Mouse (Mus musculus): ENCODE data around the gene Stfa2l1. TPM values are rescaled to one million over a fixed set of nuclear protein-coding genes. Genes with fewer than 3 reads are reported as not detected.
"Not testable (repeated sequence)": the region's sequence is repeated elsewhere in the genome, so short reads cannot be mapped to it uniquely, and the experiment has no call there.

Gene Stfa2l1
- not detected in 2 replicates for polyA plus RNA-seq (2012; ENCODE audit: insufficient read depth, insufficient read length, low replicate concordance, missing spikeins)

DNA sequence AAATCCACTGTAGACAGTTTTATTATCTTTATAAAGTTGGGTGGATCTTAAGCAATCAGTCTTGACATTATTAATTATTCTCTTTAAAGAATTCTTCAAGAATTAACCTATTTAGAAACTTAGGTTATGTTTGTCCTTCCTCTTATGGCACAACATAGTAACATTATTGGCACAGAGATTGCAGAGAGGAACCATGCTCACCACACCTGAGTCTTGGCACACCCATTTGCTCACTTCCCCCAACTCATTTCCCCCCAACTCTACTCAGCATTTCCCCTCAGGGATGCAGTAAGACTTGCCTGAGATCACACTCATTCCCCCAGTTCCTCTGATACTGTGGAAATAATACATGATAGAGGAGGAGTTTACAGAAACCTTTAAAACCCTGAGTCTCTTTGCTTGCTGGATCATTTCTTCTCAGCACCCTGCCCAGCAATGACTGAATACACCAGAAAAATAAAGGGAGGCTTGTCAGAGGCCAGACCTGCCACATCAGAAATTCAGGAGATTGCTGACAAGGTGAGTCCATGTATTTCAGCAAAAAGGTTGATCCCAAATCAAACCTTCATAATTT, at the start of gene Stfa2l1:
Gene Stfa2l1 (plus strand): TSS at position 410 of the 574 bp plus-strand sequence.
- Histone ChIP-seq H3K27ac (ENCODE audit: insufficient read depth, low read depth, low read length) (no peak within 1 kb of the TSS), H3K4me1 (ENCODE audit: control insufficient read depth, insufficient read depth, low read length) (no peaks in the 10 kb centered on the region), H3K4me3 (ENCODE audit: insufficient read depth, low read depth, low read length) (no peak within 1 kb of the TSS)
- no peak for TF ChIP-seq POLR2A (IDR thresholded peaks at IDR 0.05; ENCODE audit: insufficient read depth, low read depth, low read length)
- no peak for TF ChIP-seq CTCF (IDR thresholded peaks at IDR 0.05; ENCODE audit: insufficient read depth, low read depth, low read length)

GRCm38 (mm10) chr16:36111486-36111885, 45.1 kb upstream of the Stfa2l1 start:
- not testable (repeated sequence) for H3K4me3 ChIP-seq (ENCODE audit: insufficient read depth, low read depth, low read length); H3K27ac ChIP-seq (ENCODE audit: insufficient read depth, low read depth, low read length); H3K4me1 ChIP-seq (ENCODE audit: control insufficient read depth, insufficient read depth, low read length)

DNA sequence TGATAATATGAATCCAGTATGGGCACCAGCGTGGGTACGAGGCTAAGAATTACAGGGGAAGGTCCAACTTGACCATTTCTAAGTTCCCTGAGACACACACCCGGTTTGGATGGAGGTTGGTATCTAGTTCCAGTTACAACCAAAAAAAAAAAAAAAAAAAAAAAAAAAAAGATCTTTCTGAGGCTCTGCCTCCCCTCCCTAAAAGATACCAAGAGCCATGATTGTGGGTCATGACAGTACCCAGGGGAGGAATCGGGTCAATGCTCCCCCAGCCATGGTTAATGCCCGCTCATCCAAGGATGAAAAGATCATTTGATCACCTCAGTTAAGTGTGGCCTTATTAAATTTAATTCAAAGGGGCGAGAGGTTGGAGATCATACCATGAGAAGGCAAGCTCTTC, 40.9 kb upstream of the Stfa2l1 start:
- H3K4me1 ChIP-seq (ENCODE audit: control insufficient read depth, insufficient read depth, low read length); H3K4me3 ChIP-seq (ENCODE audit: insufficient read depth, low read depth, low read length); H3K27ac ChIP-seq (ENCODE audit: insufficient read depth, low read depth, low read length): not testable (repeated sequence)
- WGBS: 97% methylated on average over 6 of the region's 6 CpGs

DNA sequence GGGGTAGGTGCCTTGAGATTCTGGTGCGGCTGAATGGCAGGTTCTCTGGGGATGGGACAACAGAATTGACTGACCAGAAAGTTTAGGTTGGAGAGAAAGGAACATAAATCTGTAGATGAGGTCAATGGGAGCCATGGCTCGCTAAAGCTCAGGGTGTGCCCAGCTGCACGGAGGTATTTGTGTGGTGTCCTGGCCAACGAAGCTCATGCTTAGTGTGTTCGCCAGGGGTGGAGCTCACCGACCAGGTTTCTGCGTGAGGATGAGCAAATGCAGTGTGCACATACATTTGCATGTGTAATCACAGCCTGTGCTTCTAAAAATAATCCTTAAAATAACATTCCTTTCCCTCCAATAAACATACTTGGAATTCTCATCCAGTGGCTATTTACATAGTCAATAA, 28.5 kb upstream of the Stfa2l1 start:
- Histone ChIP-seq H3K4me1 (ENCODE audit: control insufficient read depth, insufficient read depth, low read length) (no peaks in the 10 kb centered on the region), H3K4me3 (ENCODE audit: insufficient read depth, low read depth, low read length) (no peak overlapping the region), H3K27ac (ENCODE audit: insufficient read depth, low read depth, low read length) (no peak overlapping the region)
- TF ChIP-seq CTCF (IDR thresholded peaks at IDR 0.05; ENCODE audit: insufficient read depth, low read depth, low read length) (no peak), POLR2A (IDR thresholded peaks at IDR 0.05; ENCODE audit: insufficient read depth, low read depth, low read length) (no peak)
- 85% methylated on average over 7 of the region's 7 CpGs for WGBS

GRCm38 (mm10) chr16:36131141-36131540, 25.5 kb upstream of the Stfa2l1 start, which contains the start of gene Csta1:
TSS of gene Csta1 (minus strand) at chr16:36131241.
- no peak within 1 kb of the TSS for H3K27ac ChIP-seq (ENCODE audit: insufficient read depth, low read depth, low read length)
- TF ChIP-seq POLR2A (IDR thresholded peaks at IDR 0.05; ENCODE audit: insufficient read depth, low read depth, low read length): no peak
- no peak for TF ChIP-seq CTCF (IDR thresholded peaks at IDR 0.05; ENCODE audit: insufficient read depth, low read depth, low read length)
- no peak within 1 kb of the TSS for H3K4me3 ChIP-seq (ENCODE audit: insufficient read depth, low read depth, low read length)
- no peaks in the 10 kb centered on the region for H3K4me1 ChIP-seq (ENCODE audit: control insufficient read depth, insufficient read depth, low read length)
- 76% methylated on average over 1 of the region's 1 CpGs for WGBS

DNA sequence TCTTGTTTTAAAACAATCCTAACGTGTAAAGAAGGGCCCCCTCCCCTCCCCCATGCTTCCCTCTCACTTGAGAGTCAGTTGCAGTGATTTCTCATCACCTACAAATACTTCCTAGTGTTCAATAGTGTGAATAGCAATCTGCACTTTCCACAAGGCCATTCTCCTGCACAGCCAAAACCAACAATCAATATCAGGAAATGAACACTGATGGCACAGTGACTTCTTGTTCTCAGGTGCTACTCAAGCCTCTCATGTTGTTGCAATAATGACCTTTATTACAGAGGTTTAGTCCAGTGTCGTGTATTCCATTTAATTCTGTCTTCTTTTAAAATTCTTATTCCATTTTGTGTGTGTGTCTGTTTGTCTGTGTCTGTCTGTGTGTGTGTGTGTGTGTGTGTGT, 18.4 kb upstream of the Stfa2l1 start:
- WGBS: 83% methylated on average over 2 of the region's 2 CpGs
- H3K4me3 ChIP-seq (ENCODE audit: insufficient read depth, low read depth, low read length): no peak overlapping the region
- TF ChIP-seq POLR2A (IDR thresholded peaks at IDR 0.05; ENCODE audit: insufficient read depth, low read depth, low read length): no peak
- TF ChIP-seq CTCF (IDR thresholded peaks at IDR 0.05; ENCODE audit: insufficient read depth, low read depth, low read length): no peak
- H3K4me1 ChIP-seq (ENCODE audit: control insufficient read depth, insufficient read depth, low read length): no peaks in the 10 kb centered on the region
- H3K27ac ChIP-seq (ENCODE audit: insufficient read depth, low read depth, low read length): no peak overlapping the region

- WGBS: 70% methylated on average over 10 of the region's 10 CpGs
- H3K4me3 ChIP-seq (ENCODE audit: insufficient read depth, low read depth, low read length); H3K4me1 ChIP-seq (ENCODE audit: control insufficient read depth, insufficient read depth, low read length); H3K27ac ChIP-seq (ENCODE audit: insufficient read depth, low read depth, low read length): not testable (repeated sequence)
Observed at GRCm38 (mm10) chr16:36167841-36168240, 11.2 kb downstream of the Stfa2l1 start.

GRCm38 (mm10) chr16:36176108-36176507, 19.5 kb downstream of the Stfa2l1 start:
- H3K4me3 ChIP-seq (ENCODE audit: insufficient read depth, low read depth, low read length): no peak overlapping the region
- no peaks in the 10 kb centered on the region for H3K4me1 ChIP-seq (ENCODE audit: control insufficient read depth, insufficient read depth, low read length)
- no peak overlapping the region for H3K27ac ChIP-seq (ENCODE audit: insufficient read depth, low read depth, low read length)
- TF ChIP-seq POLR2A (IDR thresholded peaks at IDR 0.05; ENCODE audit: insufficient read depth, low read depth, low read length) (no peak), CTCF (IDR thresholded peaks at IDR 0.05; ENCODE audit: insufficient read depth, low read depth, low read length) (no peak)

DNA sequence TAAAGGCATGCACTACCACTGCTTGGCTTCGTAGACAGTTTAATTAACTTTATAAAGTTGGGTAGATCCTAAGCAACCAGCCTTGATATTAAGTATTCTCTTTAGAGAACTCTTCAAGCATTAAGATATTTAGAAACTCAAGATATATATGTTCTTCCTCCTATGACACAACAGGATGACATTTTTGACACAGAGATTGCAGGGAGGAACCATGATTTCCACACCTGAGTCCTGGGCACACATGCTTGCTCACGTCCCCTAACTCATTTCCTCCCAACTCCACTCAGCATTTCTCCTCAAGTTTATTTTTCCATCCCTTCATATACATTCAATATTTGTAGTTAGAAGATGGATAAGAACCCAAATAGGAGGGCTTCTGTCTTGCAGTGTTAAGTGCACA, 23.3 kb downstream of the Stfa2l1 start:
- no peaks in the 10 kb centered on the region for H3K4me1 ChIP-seq (ENCODE audit: control insufficient read depth, insufficient read depth, low read length)
- TF ChIP-seq CTCF (IDR thresholded peaks at IDR 0.05; ENCODE audit: insufficient read depth, low read depth, low read length) (no peak), POLR2A (IDR thresholded peaks at IDR 0.05; ENCODE audit: insufficient read depth, low read depth, low read length) (no peak)
- H3K27ac ChIP-seq (ENCODE audit: insufficient read depth, low read depth, low read length): no peak overlapping the region
- 85% methylated on average over 2 of the region's 2 CpGs for WGBS
- no peak overlapping the region for H3K4me3 ChIP-seq (ENCODE audit: insufficient read depth, low read depth, low read length)

DNA sequence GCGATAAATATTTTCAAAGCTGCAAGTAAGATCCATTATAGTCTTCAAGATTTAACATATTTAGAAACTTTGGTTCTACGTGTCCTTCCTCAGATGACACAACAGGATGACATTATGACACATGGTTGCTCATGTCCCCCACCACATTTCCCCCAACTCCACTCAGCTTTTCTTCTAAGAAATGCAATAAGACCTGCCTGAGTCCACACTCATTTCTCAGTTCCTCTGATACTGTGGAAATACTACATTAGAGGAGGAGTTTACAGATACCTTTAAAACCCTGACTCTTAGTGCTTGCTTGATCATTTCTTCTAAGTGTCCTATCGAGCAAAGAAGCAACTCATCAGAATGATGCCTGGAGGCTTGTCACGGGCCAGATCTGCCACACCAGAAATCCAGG, 27.3 kb downstream of the Stfa2l1 start, which contains the start of gene Gm5483:
Gene Gm5483 (plus strand): TSS at position 301 of the 400 bp plus-strand sequence.
- 86% methylated on average over 4 of the region's 4 CpGs for WGBS
- H3K27ac ChIP-seq (ENCODE audit: insufficient read depth, low read depth, low read length): not testable (repeated sequence)

More for the DNA sequence above, 27.3 kb downstream of the Stfa2l1 start, which contains the start of gene Gm5483:
- H3K4me3 ChIP-seq (ENCODE audit: insufficient read depth, low read depth, low read length); H3K4me1 ChIP-seq (ENCODE audit: control insufficient read depth, insufficient read depth, low read length): not testable (repeated sequence)
